Mouse (Mus musculus) myocyte (in vitro differentiated cells): ENCODE results near the gene Rilpl1.

Experiments used
- CEBPB ChIP-seq: IDR thresholded peaks from 2 replicates; pipeline ENCODE4 v1.6.1; 2011; ENCODE audit warnings: mild to moderate bottlenecking, moderate library complexity; ENCODE audit not compliant: poor library complexity, insufficient read depth, severe bottlenecking
- E2F4 ChIP-seq: IDR thresholded peaks from one replicate; pipeline ENCODE4 v1.6.1; 2011; ENCODE audit warnings: mild to moderate bottlenecking, control low read depth, moderate library complexity; ENCODE audit not compliant: insufficient read depth
- MYOD1 ChIP-seq, 3 experiments: IDR thresholded peaks; one replicate each; pipeline ENCODE4 v1.6.1; 2011; ENCODE audit warnings: control low read depth in 2 of 3, low read depth in 2 of 3, mild to moderate bottlenecking in 2 of 3, moderate library complexity in 1 of 3; ENCODE audit not compliant: insufficient read length in 2 of 3, control insufficient read depth in 1 of 3
- MYOG ChIP-seq, 3 experiments: IDR thresholded peaks; one replicate each; pipeline ENCODE4 v1.6.1; 2011; ENCODE audit warnings: control low read depth in 2 of 3, low read depth in 2 of 3, mild to moderate bottlenecking in 2 of 3; ENCODE audit not compliant: insufficient read length in 2 of 3, control insufficient read depth in 1 of 3, insufficient read depth in 1 of 3
- POLR2A ChIP-seq: IDR thresholded peaks from one replicate; pipeline ENCODE4 v1.6.1; 2011; ENCODE audit warnings: low read depth, mild to moderate bottlenecking, control low read depth, moderate library complexity; ENCODE audit not compliant: insufficient read length
- POLR2AphosphoS2 ChIP-seq: IDR thresholded peaks from one replicate; pipeline ENCODE4 v1.6.1; 2011; ENCODE audit warnings: low read depth, control low read depth; ENCODE audit not compliant: insufficient read length
- TCF12 ChIP-seq: IDR thresholded peaks from one replicate; pipeline ENCODE4 v1.6.1; 2011; ENCODE audit warnings: mild to moderate bottlenecking, control low read depth; ENCODE audit not compliant: poor library complexity, insufficient read depth, severe bottlenecking
- TCF3 ChIP-seq: IDR thresholded peaks from one replicate; pipeline ENCODE4 v1.6.1; 2011; ENCODE audit warnings: low read depth, control low read depth; ENCODE audit not compliant: insufficient read length
- USF1 ChIP-seq: IDR thresholded peaks from one replicate; pipeline ENCODE4 v1.6.1; 2011; ENCODE audit warnings: low read depth, mild to moderate bottlenecking, control low read depth, moderate library complexity

GRCm38 (mm10) chr5:124481714-124482113 is 49.5 kb downstream of the Rilpl1 start:
- TF ChIP-seq POLR2AphosphoS2 (no peak), POLR2A (no peak), E2F4 (no peak), TCF3 (no peak), CEBPB (no peak), TCF12 (no peak), MYOD1 (IDR thresholded peaks at IDR 0.05; ENCODE audit: control insufficient read depth in 1 of 3, insufficient read length in 2 of 3, low read depth in 2 of 3) (no peak), MYOG (IDR thresholded peaks at IDR 0.05; ENCODE audit: control insufficient read depth in 1 of 3, insufficient read depth in 1 of 3, insufficient read length in 2 of 3, low read depth in 2 of 3) (no peak), USF1 (no peak)
